Mouse (Mus musculus): ENCODE data around the gene Chd3. TPM values are rescaled to one million over a fixed set of nuclear protein-coding genes. Genes with fewer than 3 reads are reported as not detected.

The Chd3 gene
- polyA plus RNA-seq, 1 experiment from 2014 or later = 53.0 TPM

DNA sequence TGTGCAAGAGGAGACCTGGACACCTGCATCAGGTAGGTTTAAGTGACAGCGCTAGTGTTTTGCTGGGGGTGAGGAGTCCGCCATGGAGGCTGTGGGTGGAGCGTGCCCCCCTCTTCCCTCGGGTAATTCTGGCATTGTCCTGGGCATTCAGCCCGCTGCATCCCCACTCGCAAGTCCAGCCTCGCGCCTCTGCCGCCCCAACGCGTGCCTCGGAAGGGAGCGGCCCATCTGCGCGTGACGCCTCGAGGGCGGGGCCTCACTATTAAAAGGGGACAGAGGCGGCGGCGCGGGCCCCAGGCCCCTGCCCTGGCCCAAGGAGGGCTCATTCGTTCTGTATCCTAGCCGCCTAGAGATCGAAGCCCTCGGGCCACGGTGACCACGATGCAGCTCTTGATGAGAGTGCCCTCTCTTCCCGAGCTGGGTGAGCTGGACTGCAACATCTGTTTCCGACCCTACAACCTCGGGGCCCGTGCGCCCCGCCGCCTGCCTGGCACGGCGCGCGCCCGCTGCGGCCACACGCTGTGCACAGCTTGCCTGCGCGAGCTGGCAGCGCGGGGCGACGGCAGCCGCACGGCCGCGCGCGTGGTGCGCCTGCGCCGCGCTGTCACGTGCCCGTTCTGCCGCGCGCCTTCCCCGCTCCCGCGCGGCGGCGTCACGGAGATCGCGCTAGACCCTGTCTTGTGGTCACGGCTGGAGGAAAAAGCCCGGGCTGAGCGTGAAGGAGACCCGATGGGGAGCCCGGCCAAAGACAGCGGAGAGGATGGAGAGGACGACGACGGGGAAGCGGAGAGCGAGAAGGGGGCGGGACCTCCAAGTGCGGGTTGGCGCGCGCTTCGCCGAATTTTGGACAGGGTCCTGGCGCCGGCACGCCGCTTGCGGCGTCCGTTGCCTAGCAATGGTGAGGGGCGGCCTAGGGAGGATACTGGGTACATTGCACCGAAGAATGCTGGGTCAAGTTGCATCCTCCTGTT, 28.8 kb downstream of the Chd3 start, which contains the start of gene Rnf227:
Gene Rnf227 (plus strand): TSS at position 301 of the 971 bp plus-strand sequence.
- peak; percentile 87 for ATAC-seq (replicated peaks; ENCODE audit: low FRiP score)
- Histone ChIP-seq H3K27ac (ENCODE audit: low read depth, low read length) (peak within 1 kb of the TSS; percentile 50; the same call in 1 of the 2 replicates), H3K4me1 (replicated peaks; ENCODE audit: control insufficient read depth, insufficient read depth, low read length) (no peaks in the 10 kb centered on the region; the same call in 1 of the 2 replicates), H3K36me3 (ENCODE audit: control insufficient read depth, insufficient read depth, low read length) (peaks cover 4% of the 10 kb centered on the region; the same call in 1 of the 2 replicates), H3K4me2 (ENCODE audit: low read depth, low read length, severe bottlenecking) (peak within 1 kb of the TSS; percentile 86), H3K4me3 (ENCODE audit: low read depth, low read length) (peak within 1 kb of the TSS; percentile 48), H3K9me3 (ENCODE audit: control insufficient read depth, low read length) (no peaks in the 10 kb centered on the region), H3K27me3 (ENCODE audit: control insufficient read depth, insufficient read depth, low read length) (peaks cover 6% of the 10 kb centered on the region), H3K9ac (ENCODE audit: low read length) (peak within 1 kb of the TSS; percentile 73)
- DNase-seq (ENCODE audit: low spot score) = peak; percentile 89
- 1% methylated on average over 92 of the region's 99 CpGs for WGBS

DNA sequence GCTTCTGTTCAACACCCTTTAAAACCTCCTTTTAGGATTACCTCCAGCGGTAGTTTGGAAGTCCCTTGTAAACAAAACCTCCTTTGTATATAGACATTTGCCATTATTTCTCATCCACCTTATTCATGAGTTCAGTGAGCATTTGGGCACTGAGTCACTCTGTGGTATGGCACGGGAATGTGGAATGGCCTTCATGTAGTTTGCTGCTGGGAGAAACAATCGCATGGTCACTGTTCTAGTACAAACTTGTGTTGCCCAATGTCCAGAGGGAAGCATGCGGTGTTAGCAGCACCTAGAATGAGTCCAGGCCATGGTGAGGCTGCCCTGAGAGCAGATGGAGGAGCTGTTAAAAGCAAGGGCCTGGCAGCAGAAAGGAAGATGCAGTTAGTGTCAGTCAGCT, 34.4 kb downstream of the Chd3 start:
- Histone ChIP-seq H3K27me3 (ENCODE audit: control insufficient read depth, insufficient read depth, low read length) (peaks cover 3% of the 10 kb centered on the region; the same call in 1 of the 2 replicates), H3K36me3 (ENCODE audit: control insufficient read depth, insufficient read depth, low read length) (no peaks in the 10 kb centered on the region), H3K27ac (ENCODE audit: low read depth, low read length) (no peak overlapping the region), H3K4me3 (ENCODE audit: low read depth, low read length) (no peak overlapping the region), H3K9ac (ENCODE audit: low read length) (no peak overlapping the region), H3K4me2 (ENCODE audit: low read depth, low read length, severe bottlenecking) (no peak overlapping the region), H3K4me1 (replicated peaks; ENCODE audit: control insufficient read depth, insufficient read depth, low read length) (peaks cover 11% of the 10 kb centered on the region; the same call in 1 of the 2 replicates), H3K9me3 (ENCODE audit: control insufficient read depth, low read length) (no peaks in the 10 kb centered on the region)
- no peak for DNase-seq (ENCODE audit: low spot score)
- WGBS = 74% methylated on average over 4 of the region's 4 CpGs
- ATAC-seq (replicated peaks; ENCODE audit: low FRiP score) = no peak

DNA sequence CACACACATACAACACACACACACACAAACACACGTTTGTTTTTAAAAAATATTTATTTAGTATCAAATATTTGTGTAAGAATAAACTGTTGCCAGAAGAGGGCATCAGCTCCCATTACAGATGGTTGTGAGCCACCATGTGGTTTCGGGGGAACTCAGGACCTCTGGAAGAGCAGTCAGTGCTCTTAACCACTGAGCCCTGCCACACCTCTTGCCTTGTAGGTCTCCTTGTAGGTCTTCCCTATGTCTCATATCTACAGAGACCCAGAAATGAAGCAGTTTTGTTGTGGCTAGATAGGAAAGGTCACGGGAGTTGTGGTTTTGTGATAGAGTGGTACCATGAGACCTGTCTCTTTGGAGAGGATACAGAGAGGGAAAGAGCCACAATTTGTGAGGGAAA, 35.3 kb downstream of the Chd3 start:
- no peaks in the 10 kb centered on the region for H3K27me3 ChIP-seq (ENCODE audit: control insufficient read depth, insufficient read depth, low read length)
- H3K4me3 ChIP-seq (ENCODE audit: low read depth, low read length) = no peak overlapping the region
- DNase-seq (ENCODE audit: low spot score) (no peak), ATAC-seq (replicated peaks; ENCODE audit: low FRiP score) (no peak)
- no peaks in the 10 kb centered on the region for H3K9me3 ChIP-seq (ENCODE audit: control insufficient read depth, low read length)
- no peak overlapping the region for H3K27ac ChIP-seq (ENCODE audit: low read depth, low read length)
- peaks cover 11% of the 10 kb centered on the region; the same call in 1 of the 2 replicates for H3K4me1 ChIP-seq (replicated peaks; ENCODE audit: control insufficient read depth, insufficient read depth, low read length)
- H3K9ac ChIP-seq (ENCODE audit: low read length) = no peak overlapping the region
- no peaks in the 10 kb centered on the region for H3K36me3 ChIP-seq (ENCODE audit: control insufficient read depth, insufficient read depth, low read length)
- 71% methylated on average over 3 of the region's 3 CpGs for WGBS
- H3K4me2 ChIP-seq (ENCODE audit: low read depth, low read length, severe bottlenecking) = no peak overlapping the region

DNA sequence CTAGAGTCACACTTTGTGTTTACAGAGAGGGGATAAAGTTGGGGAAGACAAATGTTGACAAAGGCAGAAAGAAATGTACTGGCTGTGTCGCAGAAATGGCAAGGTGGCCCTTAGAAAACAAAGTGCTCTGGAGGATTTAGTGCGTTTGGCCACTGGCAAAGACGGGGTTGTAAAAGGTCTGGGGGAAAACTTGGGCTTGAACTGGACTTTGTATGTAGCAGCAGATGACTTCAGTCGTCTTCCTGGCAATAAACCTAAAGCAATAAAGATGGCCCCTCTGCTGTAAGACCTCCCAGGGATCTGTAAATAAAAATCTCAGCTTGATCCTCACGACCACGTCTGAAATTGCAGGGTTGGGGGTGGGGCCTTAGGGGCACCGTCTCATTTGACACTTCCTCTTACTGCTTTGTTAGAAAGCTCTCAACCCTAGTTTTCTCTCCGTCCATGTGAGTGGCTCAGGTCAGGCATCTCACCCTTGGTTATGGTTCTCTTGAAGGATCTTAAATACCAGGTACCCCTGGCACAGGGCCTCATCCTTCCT, 36.4 kb downstream of the Chd3 start:
- Histone ChIP-seq H3K9me3 (ENCODE audit: control insufficient read depth, low read length) (no peaks in the 10 kb centered on the region), H3K4me3 (ENCODE audit: low read depth, low read length) (no peak overlapping the region; the same call in 1 of the 2 replicates), H3K4me1 (replicated peaks; ENCODE audit: control insufficient read depth, insufficient read depth, low read length) (peaks cover 11% of the 10 kb centered on the region; the same call in 1 of the 2 replicates), H3K4me2 (ENCODE audit: low read depth, low read length, severe bottlenecking) (peak overlapping the region; percentile 73; the same call in 1 of the 2 replicates), H3K36me3 (ENCODE audit: control insufficient read depth, insufficient read depth, low read length) (no peaks in the 10 kb centered on the region), H3K9ac (ENCODE audit: low read length) (peak overlapping the region; percentile 67), H3K27me3 (ENCODE audit: control insufficient read depth, insufficient read depth, low read length) (0 out of 2 replicates have a peak, but pooled peaks cover 3% of the 10 kb centered on the region), H3K27ac (ENCODE audit: low read depth, low read length) (no peak overlapping the region; the same call in 1 of the 2 replicates)
- ATAC-seq (replicated peaks; ENCODE audit: low FRiP score) (no peak), DNase-seq (ENCODE audit: low spot score) (no peak)
- 37% methylated on average over 8 of the region's 8 CpGs for WGBS

DNA sequence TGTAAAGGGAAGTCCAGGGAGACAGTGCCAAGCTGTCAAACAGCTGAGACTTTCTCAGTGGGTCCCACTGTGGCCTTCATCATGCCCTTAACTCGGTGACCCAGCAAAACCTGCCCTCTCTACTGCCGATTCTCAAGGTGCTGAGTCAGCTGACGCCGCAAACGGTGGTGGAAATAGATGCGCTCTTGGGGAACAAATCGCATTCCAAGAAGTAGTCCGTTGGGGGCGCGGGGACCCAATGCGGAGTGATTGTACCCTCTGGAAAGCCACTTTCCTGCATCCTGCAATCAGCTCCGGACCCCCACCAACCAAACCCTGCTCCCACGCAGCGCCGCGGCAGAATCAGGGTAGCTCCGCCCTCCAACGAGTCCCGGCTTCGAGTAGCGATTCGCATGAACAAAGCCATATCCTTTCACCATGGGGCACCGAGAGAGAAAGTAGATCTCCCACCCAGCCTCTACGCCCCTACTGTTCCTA, 37.2 kb downstream of the Chd3 start:
- peak overlapping the region; percentile 73 for H3K4me2 ChIP-seq (ENCODE audit: low read depth, low read length, severe bottlenecking)
- peaks cover 8% of the 10 kb centered on the region; the same call in 1 of the 2 replicates for H3K27me3 ChIP-seq (ENCODE audit: control insufficient read depth, insufficient read depth, low read length)
- H3K36me3 ChIP-seq (ENCODE audit: control insufficient read depth, insufficient read depth, low read length) = no peaks in the 10 kb centered on the region
- no peaks in the 10 kb centered on the region for H3K9me3 ChIP-seq (ENCODE audit: control insufficient read depth, low read length)
- H3K4me1 ChIP-seq (replicated peaks; ENCODE audit: control insufficient read depth, insufficient read depth, low read length) = peaks cover 11% of the 10 kb centered on the region; the same call in 1 of the 2 replicates
- H3K9ac ChIP-seq (ENCODE audit: low read length) = peak overlapping the region; percentile 67
- WGBS = under 1% methylated on average over 24 of the region's 24 CpGs
- H3K27ac ChIP-seq (ENCODE audit: low read depth, low read length) = peak overlapping the region; percentile 4; the same call in 1 of the 2 replicates
- ATAC-seq (replicated peaks; ENCODE audit: low FRiP score) = peak; percentile 46; the same call in 1 of the 2 replicates
- peak; percentile 88 for DNase-seq (ENCODE audit: low spot score)
- peak overlapping the region; percentile 42 for H3K4me3 ChIP-seq (ENCODE audit: low read depth, low read length)

DNA sequence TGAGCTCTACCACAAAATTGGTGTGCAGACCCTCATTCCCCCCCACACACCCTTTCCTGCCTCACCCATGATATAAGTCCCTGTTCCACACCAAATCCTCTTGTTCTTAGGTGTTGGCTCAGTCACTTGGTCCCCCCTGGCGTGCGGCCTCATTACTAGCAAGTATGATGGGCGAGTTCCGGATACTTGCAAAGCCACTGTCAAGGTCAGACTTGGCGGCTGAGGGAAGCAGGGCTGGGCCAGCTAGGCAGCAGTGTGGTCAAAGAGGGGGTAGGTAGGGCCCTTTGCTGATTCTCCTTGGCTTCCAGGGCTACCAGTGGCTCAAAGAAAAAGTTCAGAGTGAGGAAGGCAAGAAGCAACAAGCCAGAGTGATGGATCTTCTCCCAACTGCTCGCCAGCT, 38.1 kb downstream of the Chd3 start:
- 85% methylated on average over 6 of the region's 6 CpGs for WGBS
- Histone ChIP-seq H3K9me3 (ENCODE audit: control insufficient read depth, low read length) (no peaks in the 10 kb centered on the region), H3K27me3 (ENCODE audit: control insufficient read depth, insufficient read depth, low read length) (peaks cover 13% of the 10 kb centered on the region; the same call in 1 of the 2 replicates), H3K4me2 (ENCODE audit: low read depth, low read length, severe bottlenecking) (no peak overlapping the region; the same call in 1 of the 2 replicates), H3K9ac (ENCODE audit: low read length) (no peak overlapping the region; the same call in 1 of the 2 replicates), H3K36me3 (ENCODE audit: control insufficient read depth, insufficient read depth, low read length) (no peaks in the 10 kb centered on the region), H3K4me3 (ENCODE audit: low read depth, low read length) (no peak overlapping the region), H3K27ac (ENCODE audit: low read depth, low read length) (no peak overlapping the region), H3K4me1 (replicated peaks; ENCODE audit: control insufficient read depth, insufficient read depth, low read length) (peaks cover 16% of the 10 kb centered on the region)
- DNase-seq (ENCODE audit: low spot score) = no peak
- ATAC-seq (replicated peaks; ENCODE audit: low FRiP score) = no peak

DNA sequence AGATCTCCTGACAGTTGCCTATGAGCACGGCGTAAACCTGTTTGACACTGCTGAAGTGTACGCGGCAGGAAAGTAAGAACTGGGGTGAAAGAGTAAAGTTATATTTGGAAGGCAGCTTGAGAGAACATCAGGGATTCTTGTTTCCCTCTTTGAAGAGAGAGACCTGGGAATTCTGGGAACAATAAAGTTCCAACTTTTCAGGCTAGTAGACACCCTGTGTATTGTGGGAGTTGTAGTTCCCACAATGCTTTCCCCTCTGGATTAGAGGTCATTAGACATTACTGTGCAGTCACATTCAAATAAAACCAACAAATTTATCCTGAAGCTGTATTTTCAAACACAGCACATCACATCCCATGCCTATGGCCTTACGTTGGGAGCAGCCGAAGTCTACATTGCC, 40.7 kb downstream of the Chd3 start:
- Histone ChIP-seq H3K27me3 (ENCODE audit: control insufficient read depth, insufficient read depth, low read length) (peaks cover 13% of the 10 kb centered on the region; the same call in 1 of the 2 replicates), H3K4me2 (ENCODE audit: low read depth, low read length, severe bottlenecking) (no peak overlapping the region), H3K9ac (ENCODE audit: low read length) (no peak overlapping the region), H3K27ac (ENCODE audit: low read depth, low read length) (no peak overlapping the region), H3K9me3 (ENCODE audit: control insufficient read depth, low read length) (no peaks in the 10 kb centered on the region), H3K36me3 (ENCODE audit: control insufficient read depth, insufficient read depth, low read length) (no peaks in the 10 kb centered on the region), H3K4me3 (ENCODE audit: low read depth, low read length) (no peak overlapping the region), H3K4me1 (replicated peaks; ENCODE audit: control insufficient read depth, insufficient read depth, low read length) (peaks cover 21% of the 10 kb centered on the region)
- no peak for ATAC-seq (replicated peaks; ENCODE audit: low FRiP score)
- no peak for DNase-seq (ENCODE audit: low spot score)
- 94% methylated on average over 6 of the region's 6 CpGs for WGBS

DNA sequence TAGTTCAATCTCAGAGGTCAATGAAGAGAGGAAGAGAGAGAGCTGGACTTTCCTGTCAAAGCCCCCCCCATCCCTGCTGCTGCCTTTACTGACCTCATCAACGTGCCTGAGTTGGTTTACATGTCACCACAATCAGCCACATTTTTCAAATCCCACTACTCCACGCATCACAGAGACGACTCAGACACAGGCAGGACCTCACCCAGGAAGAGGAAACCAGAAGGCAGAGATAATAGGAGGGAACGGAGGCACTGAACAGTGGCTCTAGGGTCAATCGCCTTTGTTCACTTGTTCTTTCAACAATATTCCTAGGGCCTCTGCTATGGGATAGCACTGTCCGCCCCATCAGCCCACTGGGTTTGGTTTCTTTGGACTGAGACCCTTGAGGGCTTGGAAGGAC, 41.6 kb downstream of the Chd3 start:
- Histone ChIP-seq H3K9me3 (ENCODE audit: control insufficient read depth, low read length) (no peaks in the 10 kb centered on the region), H3K27ac (ENCODE audit: low read depth, low read length) (no peak overlapping the region), H3K4me1 (replicated peaks; ENCODE audit: control insufficient read depth, insufficient read depth, low read length) (peaks cover 19% of the 10 kb centered on the region), H3K36me3 (ENCODE audit: control insufficient read depth, insufficient read depth, low read length) (no peaks in the 10 kb centered on the region), H3K4me3 (ENCODE audit: low read depth, low read length) (no peak overlapping the region), H3K27me3 (ENCODE audit: control insufficient read depth, insufficient read depth, low read length) (peaks cover 13% of the 10 kb centered on the region; the same call in 1 of the 2 replicates), H3K9ac (ENCODE audit: low read length) (no peak overlapping the region), H3K4me2 (ENCODE audit: low read depth, low read length, severe bottlenecking) (no peak overlapping the region)
- WGBS = 50% methylated on average over 6 of the region's 6 CpGs
- DNase-seq (ENCODE audit: low spot score) (no peak), ATAC-seq (replicated peaks; ENCODE audit: low FRiP score) (no peak)
